Mouse (Mus musculus) limb, embryonic 12.5 days (tissue): Measurements from ENCODE around the gene Capn1. TPM values are rescaled to one million over a fixed set of nuclear protein-coding genes. Genes with fewer than 3 reads are reported as not detected.
A peak's percentile ranks its signal among the peaks of the same experiment; 100 is the strongest.
"Not testable (repeated sequence)": the region's sequence is repeated elsewhere in the genome, so short reads cannot be mapped to it uniquely, and the experiment has no call there.

Experiments used
- ATAC-seq: fragments of 200-750 bp; cut with Nextera tagmentation; 2 replicates; pipeline ENCODE4 v1.8.0; 2017; ENCODE audit warnings: low read depth, moderate TSS enrichment; ENCODE audit not compliant: insufficient number of reproducible peaks, insufficient read depth, low FRiP score, low TSS enrichment
- H3K27ac ChIP-seq: fragments of 300-500 bp; sonication (generic); 2 replicates; pipeline ENCODE4 v1.5.1; 2016; ENCODE audit warnings: mild to moderate bottlenecking, moderate library complexity
- H3K27me3 ChIP-seq: fragments of 300-500 bp; sonication (generic); 2 replicates; pipeline ENCODE4 v1.6.1; 2016; ENCODE audit warnings: mild to moderate bottlenecking, moderate library complexity
- H3K36me3 ChIP-seq: fragments of 300-500 bp; sonication (generic); 2 replicates; pipeline ENCODE4 v1.6.1; 2016; ENCODE audit warnings: mild to moderate bottlenecking, moderate library complexity
- H3K4me1 ChIP-seq: fragments of 300-500 bp; sonication (generic); replicated peaks from 2 replicates; pipeline ENCODE4 v1.6.1; 2016
- H3K4me2 ChIP-seq: fragments of 300-500 bp; sonication (generic); 2 replicates; pipeline ENCODE4 v1.6.1; 2016; ENCODE audit warnings: mild to moderate bottlenecking, moderate library complexity
- H3K4me3 ChIP-seq: fragments of 300-500 bp; sonication (generic); replicated peaks from 2 replicates; pipeline ENCODE4 v1.5.1; 2016; ENCODE audit warnings: mild to moderate bottlenecking
- H3K9ac ChIP-seq: fragments of 300-500 bp; sonication (generic); replicated peaks from 2 replicates; pipeline ENCODE4 v1.6.1; 2016; ENCODE audit warnings: mild to moderate bottlenecking, moderate library complexity
- H3K9me3 ChIP-seq: fragments of 300-500 bp; sonication (generic); 2 replicates; pipeline ENCODE4 v1.6.1; 2016; ENCODE audit warnings: mild to moderate bottlenecking, moderate library complexity
- WGBS: fragments of 180-500 bp; shearing (Covaris S2); methylation state at CpG from one replicate; pipeline ENCODE4 v1.1.7; 2016; 5-methylcytosine and 5-hydroxymethylcytosine counted together
- polyA plus RNA-seq: library from polyadenylated mRNA; unstranded; fragments of >200 nt; fragmentation: Nextera tagmentation; extraction: Ambion mirVana; gene quantifications from 2 replicates; pipeline ENCODE4 v1.2.1, GENCODE M21; 2016

The Capn1 gene
- polyA plus RNA-seq, 1 experiment from 2014 or later, result 7.0 TPM

DNA sequence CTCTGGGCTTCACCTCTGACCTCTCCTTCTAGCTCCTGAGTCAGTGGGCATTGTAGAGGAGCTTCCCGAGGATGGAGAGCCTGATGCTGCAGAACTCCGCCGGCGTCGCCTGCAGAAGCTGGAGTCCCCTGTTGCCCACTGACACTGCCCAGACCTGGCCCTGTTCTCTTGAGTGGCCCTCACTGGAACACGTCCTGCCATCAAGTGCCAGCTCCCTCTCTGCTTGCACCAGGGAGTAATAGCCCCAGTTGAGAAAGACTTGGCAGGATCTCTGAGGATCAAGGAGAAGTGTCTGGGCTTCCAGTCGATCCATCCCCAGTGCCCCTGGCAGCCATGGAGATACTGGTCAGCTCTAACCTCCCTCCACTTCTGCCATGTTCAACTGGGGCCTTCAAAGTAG is 36.8 kb upstream of the Capn1 start:
- Histone ChIP-seq H3K36me3 (peaks cover 78% of the 10 kb centered on the region), H3K9me3 (no peaks in the 10 kb centered on the region), H3K9ac (no peak overlapping the region), H3K4me1 (peaks cover 19% of the 10 kb centered on the region), H3K27ac (no peak overlapping the region), H3K4me3 (no peak overlapping the region), H3K27me3 (no peaks in the 10 kb centered on the region), H3K4me2 (no peak overlapping the region)
- no peak for ATAC-seq
- WGBS, result 89% methylated on average over 7 of the region's 7 CpGs

DNA sequence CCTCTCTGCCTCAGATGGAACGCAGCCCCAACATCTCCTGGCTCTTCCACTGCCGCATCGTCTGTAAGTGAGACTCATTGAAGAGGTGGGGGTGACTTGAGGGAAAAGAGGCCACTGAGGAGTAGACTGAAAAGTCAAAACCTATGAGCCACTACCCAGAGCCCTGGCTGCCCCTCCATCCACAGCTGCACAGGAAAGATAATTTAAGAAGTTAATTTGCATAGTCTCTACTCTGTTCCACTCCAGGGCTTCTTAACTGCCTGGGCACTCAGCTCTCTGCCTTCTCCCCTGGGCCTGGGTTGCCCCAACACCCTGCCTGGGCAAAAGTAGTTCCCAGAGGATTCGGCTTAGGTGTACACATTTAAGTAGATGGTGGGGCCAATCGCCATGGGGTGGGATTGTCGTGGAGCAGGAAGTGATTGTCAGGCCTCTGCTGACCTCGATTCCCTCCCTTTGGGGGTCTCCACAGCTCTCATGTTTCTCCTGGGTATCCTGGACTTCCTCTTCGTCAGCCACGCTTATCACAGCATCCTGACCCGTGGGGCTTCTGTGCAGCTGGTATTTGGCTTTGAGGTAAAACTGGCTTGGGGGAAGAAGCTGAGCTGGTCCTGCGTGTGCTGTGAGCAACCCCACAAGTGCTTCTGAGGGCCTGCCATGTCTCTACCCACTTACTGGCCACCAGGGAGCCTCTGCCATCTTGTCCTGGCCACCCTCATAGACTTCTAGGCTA is 33.1 kb upstream of the Capn1 start:
- no peaks in the 10 kb centered on the region for H3K9me3 ChIP-seq
- H3K36me3 ChIP-seq, result peaks cover 58% of the 10 kb centered on the region
- H3K27me3 ChIP-seq, result no peaks in the 10 kb centered on the region
- H3K9ac ChIP-seq, result no peak overlapping the region
- H3K4me2 ChIP-seq, result no peak overlapping the region
- H3K4me3 ChIP-seq, result peak overlapping the region; percentile 95; the same call in 1 of the 2 replicates
- H3K27ac ChIP-seq, result no peak overlapping the region
- no peak for ATAC-seq
- WGBS, result 92% methylated on average over 11 of the region's 11 CpGs
- peaks cover 18% of the 10 kb centered on the region for H3K4me1 ChIP-seq

DNA sequence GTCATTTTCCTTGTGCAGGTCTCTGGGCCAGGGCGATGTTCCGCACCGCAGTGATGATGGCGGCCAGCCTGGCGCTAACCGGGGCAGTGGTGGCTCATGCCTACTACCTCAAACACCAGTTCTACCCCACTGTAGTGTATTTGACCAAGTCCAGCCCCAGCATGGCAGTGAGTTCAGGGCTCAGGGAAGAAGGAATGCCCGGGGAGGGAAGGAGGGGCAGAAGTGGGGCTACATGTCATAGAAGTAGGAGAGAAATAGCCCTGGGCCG is 32.1 kb upstream of the Capn1 start:
- Histone ChIP-seq H3K4me1 (peaks cover 18% of the 10 kb centered on the region), H3K27ac (no peak overlapping the region), H3K9ac (peak overlapping the region; percentile 88), H3K9me3 (no peaks in the 10 kb centered on the region), H3K4me3 (peak overlapping the region; percentile 95), H3K4me2 (peak overlapping the region; percentile 82), H3K36me3 (peaks cover 48% of the 10 kb centered on the region), H3K27me3 (no peaks in the 10 kb centered on the region)
- 88% methylated on average over 8 of the region's 8 CpGs for WGBS
- no peak for ATAC-seq

DNA sequence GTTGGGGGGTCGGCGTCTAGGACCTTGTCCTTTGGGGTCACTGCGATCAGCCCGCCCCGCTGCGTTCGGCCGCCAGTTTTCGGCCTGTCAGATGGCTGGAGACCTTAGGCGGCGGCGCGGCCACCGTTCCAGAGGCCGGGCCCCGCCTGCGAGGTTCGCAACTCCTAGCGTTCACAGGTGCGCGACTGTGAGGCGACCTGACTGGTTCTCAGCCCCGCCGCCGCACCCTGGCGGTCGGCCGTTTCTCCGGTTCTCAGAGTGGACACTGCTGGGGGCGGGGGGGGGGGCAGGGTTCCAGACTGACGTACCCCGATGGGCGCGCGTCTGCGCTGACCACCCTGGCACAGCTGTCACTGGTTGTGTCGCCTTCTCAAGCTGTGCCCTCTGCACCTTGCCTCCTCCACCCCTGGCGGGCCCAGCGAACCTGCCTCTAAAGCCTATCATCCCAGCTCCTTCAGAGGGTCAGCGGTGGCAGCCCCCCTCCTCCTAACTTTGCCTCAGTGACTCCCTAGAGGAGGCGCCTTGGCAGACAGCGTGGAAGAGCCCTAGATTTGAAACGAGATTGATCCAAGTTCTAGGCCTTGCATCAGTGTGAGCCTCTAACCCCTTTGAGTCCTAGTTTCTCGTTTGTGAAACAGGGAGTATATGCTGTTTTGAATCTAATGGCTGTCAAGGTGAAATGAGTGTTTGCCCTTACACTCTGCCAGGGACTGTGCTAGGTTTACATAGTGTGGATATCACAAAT is 31.6 kb upstream of the Capn1 start:
- Histone ChIP-seq H3K9ac (peak overlapping the region; percentile 88), H3K27me3 (no peaks in the 10 kb centered on the region), H3K4me1 (peaks cover 18% of the 10 kb centered on the region), H3K9me3 (no peaks in the 10 kb centered on the region), H3K4me3 (peak overlapping the region; percentile 95), H3K27ac (peak overlapping the region; percentile 98), H3K4me2 (peak overlapping the region; percentile 82), H3K36me3 (peaks cover 43% of the 10 kb centered on the region)
- ATAC-seq, result 0 out of 2 replicates have a peak, but pooled peaks have one; percentile 16
- WGBS, result 2% methylated on average over 42 of the region's 44 CpGs

DNA sequence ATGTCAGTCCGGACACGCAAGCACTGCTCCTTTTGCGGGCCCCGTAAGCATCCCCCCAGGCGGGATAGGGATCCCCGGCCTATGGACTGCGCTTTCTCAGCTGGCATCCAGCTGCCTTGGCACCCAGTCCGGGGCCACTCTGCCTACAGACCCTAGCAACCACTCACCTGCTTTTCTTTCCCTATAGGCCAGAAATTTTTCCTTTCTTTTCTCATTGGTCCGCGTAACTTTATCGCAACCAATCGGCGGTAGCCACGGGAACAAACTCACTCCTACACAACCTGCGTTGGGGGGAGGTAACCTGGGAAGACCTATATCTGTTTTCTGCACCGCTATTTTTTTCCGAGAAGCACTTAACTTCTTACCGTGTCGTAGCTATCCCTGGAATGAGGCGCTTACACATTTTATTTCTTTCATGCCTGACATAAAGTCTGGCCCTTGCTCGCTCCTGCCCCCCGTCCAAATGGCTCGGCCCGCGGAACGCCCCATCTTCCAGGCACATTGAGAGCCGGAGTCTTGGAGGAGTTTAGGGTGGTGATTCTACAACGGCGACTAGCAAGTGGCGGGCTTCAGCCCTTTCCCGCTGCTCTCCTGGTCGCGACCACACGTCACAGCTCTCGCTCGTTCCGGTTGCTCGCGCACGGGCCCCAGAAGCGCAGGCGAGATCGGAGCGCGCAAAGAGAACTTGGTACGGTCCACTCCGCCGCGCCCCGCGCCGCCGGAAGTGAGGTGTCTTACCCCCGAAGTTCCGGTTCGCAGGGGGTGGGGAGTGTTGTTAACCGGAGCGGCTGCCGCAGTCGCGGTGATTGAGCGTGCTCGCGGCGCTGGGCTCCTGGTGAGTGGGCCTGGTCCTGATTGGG is 30.8 kb upstream of the Capn1 start, which contains the start of gene Syvn1:
TSS of gene Syvn1 (plus strand) at position 283 of the 860 bp plus-strand sequence.
- Histone ChIP-seq H3K4me2 (peak within 1 kb of the TSS; percentile 82), H3K27me3 (no peaks in the 10 kb centered on the region), H3K27ac (peak within 1 kb of the TSS; percentile 98), H3K9ac (peak within 1 kb of the TSS; percentile 88), H3K4me1 (peaks cover 18% of the 10 kb centered on the region), H3K36me3 (peaks cover 35% of the 10 kb centered on the region), H3K4me3 (peak within 1 kb of the TSS; percentile 95), H3K9me3 (no peaks in the 10 kb centered on the region)
- WGBS, result under 1% methylated on average over 65 of the region's 65 CpGs
- peak; percentile 90 for ATAC-seq

DNA sequence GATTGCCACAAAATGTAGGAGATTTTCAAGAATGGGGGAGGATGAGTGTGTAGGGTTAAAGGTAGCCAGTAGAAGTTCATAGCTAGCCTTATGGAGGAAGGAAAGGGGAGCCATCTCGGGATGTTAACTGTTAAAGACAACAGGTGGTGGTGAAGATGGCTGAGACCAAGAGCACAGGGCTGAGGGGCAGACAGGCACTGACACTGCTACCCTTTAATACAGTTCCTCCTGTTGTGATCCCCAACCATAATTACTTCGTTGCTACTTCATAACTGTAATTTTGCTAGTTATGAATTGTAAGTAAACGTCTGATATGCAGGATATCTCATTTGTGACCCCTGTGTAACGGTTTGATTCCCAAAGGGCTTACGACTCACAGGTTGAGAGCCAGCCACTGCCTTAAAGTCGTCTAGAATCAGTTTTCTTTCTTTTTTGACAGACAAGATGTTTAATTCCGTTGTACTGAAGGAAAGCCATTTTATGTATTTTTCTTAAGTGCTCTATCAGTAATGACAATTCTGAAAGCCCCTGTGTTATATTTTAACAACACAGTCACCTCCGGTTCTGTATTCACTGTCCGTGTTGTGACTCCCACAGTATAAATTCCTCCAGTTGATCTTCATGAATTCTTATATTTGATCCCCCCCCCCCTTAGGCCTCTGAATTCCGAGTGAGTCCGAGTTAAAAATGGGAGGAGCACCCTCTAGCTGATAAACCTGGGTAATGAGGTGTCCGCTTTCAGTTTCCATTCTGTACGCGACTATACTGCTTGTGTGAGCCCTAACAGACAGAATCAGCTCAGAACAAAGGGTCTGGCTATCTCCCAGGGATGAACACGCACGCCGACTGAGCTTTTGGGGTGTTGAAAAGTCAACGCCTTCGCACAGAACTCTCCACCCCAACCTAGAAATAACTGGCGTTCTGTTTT is 29.9 kb upstream of the Capn1 start:
- 21% methylated on average over 20 of the region's 20 CpGs for WGBS
- ATAC-seq, result peak; percentile 47; the same call in 1 of the 2 replicates

DNA sequence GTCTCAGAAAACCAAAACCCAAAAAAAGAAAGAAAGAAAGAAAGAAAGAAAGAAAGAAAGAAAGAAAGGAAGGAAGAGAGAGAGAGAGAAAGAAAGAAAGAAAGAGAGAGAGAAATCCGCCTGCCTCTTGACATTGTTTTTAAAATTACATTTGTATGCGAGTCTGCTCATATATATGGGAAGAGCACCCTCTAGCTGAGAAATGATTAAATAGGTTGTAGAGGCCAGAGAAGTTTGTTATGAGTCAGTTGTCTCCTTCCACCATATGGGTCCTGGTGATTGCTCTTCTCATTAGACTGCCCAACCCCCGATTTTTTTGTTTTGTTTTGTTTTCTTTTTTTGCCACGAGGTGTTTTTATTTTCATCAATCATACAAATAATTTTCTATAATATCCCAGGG is 28.4 kb upstream of the Capn1 start:
- Histone ChIP-seq H3K4me1 (peaks cover 18% of the 10 kb centered on the region), H3K36me3 (peaks cover 10% of the 10 kb centered on the region)
- H3K9ac ChIP-seq, H3K27ac ChIP-seq, H3K27me3 ChIP-seq, ATAC-seq, H3K9me3 ChIP-seq, H3K4me3 ChIP-seq, H3K4me2 ChIP-seq: not testable (repeated sequence)
- WGBS, result 73% methylated on average over 4 of the region's 4 CpGs

More for the DNA sequence above, 29.9 kb upstream of the Capn1 start:
- no peaks in the 10 kb centered on the region for H3K27me3 ChIP-seq
- no peaks in the 10 kb centered on the region for H3K9me3 ChIP-seq
- H3K27ac ChIP-seq, result peak overlapping the region; percentile 98
- peak overlapping the region; percentile 88 for H3K9ac ChIP-seq
- peak overlapping the region; percentile 95 for H3K4me3 ChIP-seq
- H3K4me2 ChIP-seq, result peak overlapping the region; percentile 82
- peaks cover 26% of the 10 kb centered on the region for H3K36me3 ChIP-seq
- peaks cover 18% of the 10 kb centered on the region for H3K4me1 ChIP-seq

DNA sequence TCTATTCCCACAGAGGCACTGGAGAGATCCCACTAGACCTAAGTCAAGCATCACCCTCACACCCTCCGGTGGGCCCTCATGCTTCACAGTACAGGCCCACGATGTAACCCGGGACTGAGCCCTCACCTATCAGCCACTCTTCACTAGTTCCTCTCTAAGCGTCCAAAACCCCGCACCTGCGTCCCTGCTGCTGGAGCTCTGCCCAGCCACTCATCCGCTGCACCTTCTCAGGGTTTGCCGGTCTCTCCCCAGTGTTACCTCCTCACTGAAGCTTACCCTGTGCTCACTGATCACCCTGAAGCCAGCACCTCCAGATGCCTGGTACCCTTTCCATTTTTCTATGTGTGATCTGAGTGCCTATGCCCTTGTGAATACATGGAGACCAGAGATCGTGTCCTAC is 26.6 kb upstream of the Capn1 start:
- Histone ChIP-seq H3K4me3 (no peak overlapping the region), H3K4me1 (peaks cover 7% of the 10 kb centered on the region), H3K27ac (no peak overlapping the region), H3K9me3 (no peaks in the 10 kb centered on the region), H3K9ac (no peak overlapping the region; the same call in 1 of the 2 replicates), H3K36me3 (no peaks in the 10 kb centered on the region), H3K27me3 (no peaks in the 10 kb centered on the region), H3K4me2 (no peak overlapping the region)
- 86% methylated on average over 9 of the region's 9 CpGs for WGBS
- ATAC-seq, result no peak

DNA sequence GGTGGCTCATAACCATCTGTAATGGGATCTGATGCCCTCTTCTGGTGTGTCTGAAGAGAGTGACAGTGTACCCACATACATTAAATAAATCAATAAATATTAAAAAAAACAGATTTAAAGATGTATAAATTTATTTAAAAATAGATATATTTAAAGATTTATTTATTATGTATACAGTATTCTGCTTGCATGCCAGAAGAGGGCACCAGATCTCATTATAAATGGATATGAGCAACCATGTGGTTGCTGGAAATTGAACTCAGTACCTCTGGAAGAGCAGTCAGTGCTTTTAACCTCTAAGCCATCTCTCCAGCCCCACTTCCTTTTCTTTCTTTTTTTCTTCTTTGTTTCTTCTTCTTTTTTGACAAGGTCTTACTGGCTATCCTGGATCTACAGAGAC is 24.3 kb upstream of the Capn1 start:
- no peak for ATAC-seq
- Histone ChIP-seq H3K27ac (no peak overlapping the region), H3K27me3 (no peaks in the 10 kb centered on the region), H3K9me3 (no peaks in the 10 kb centered on the region), H3K4me3 (no peak overlapping the region), H3K9ac (no peak overlapping the region), H3K4me2 (no peak overlapping the region), H3K36me3 (no peaks in the 10 kb centered on the region), H3K4me1 (peaks cover under 1% of the 10 kb centered on the region; the same call in 1 of the 2 replicates)

DNA sequence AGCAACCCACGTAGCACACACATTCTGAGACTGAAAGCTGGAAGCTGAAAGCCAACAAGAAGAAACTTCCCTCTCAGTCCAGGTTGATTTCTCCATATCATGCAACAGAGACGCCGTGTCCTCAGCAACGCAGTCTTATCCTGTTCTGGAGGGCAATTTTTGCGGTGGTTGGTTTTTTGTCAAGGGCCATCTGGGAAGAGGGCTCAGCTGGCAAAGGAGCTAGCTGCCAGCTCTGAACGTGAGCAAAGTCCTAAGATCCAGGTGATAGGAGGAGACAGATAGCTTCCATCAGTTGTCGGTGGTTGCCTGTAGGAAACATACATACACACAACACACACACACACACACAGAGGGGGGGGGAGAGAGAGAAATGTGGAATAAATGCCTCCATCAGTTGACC is 22.6 kb upstream of the Capn1 start:
- H3K9ac ChIP-seq, result no peak overlapping the region
- no peak overlapping the region for H3K4me3 ChIP-seq
- no peaks in the 10 kb centered on the region for H3K36me3 ChIP-seq
- no peak overlapping the region for H3K4me2 ChIP-seq
- no peaks in the 10 kb centered on the region for H3K9me3 ChIP-seq
- H3K27ac ChIP-seq, result no peak overlapping the region
- ATAC-seq, result no peak
- H3K4me1 ChIP-seq, result no peaks in the 10 kb centered on the region
- no peaks in the 10 kb centered on the region for H3K27me3 ChIP-seq
- 82% methylated on average over 7 of the region's 7 CpGs for WGBS
